Mouse (Mus musculus) liver (tissue): ENCODE measurements around the gene Phlda1.
A peak's percentile ranks its signal among the peaks of the same experiment; 100 is the strongest.
"Not testable (repeated sequence)": the region's sequence is repeated elsewhere in the genome, so short reads cannot be mapped to it uniquely, and the experiment has no call there.

Source experiments
- DNase-seq: peaks from one replicate; pipeline ENCODE4 v3.0.0-alpha.2; 2020; ENCODE audit warnings: mixed read lengths

Phlda1 gene

GRCm38 (mm10) chr10:111506101-111506925 is at the start of gene Phlda1:
Gene Phlda1, plus strand, starts transcription at chr10:111506286.
- DNase-seq, result peak; percentile 92

- no peak for DNase-seq
Measured at GRCm38 (mm10) chr10:111458088-111458487, 48.0 kb upstream of the Phlda1 start.

GRCm38 (mm10) chr10:111459040-111459439 is 47.0 kb upstream of the Phlda1 start:
- DNase-seq, result no peak

- no peak for DNase-seq
Measured at GRCm38 (mm10) chr10:111459874-111460273, 46.2 kb upstream of the Phlda1 start.

GRCm38 (mm10) chr10:111460381-111460780 is 45.7 kb upstream of the Phlda1 start:
- DNase-seq, result no peak

- no peak for DNase-seq
Measured at GRCm38 (mm10) chr10:111464833-111465232, 41.3 kb upstream of the Phlda1 start.

GRCm38 (mm10) chr10:111465409-111465808 is 40.7 kb upstream of the Phlda1 start:
- DNase-seq, result no peak

GRCm38 (mm10) chr10:111471166-111471565 is 34.9 kb upstream of the Phlda1 start:
- DNase-seq, result no peak

GRCm38 (mm10) chr10:111472686-111473510 is 33.2 kb upstream of the Phlda1 start, which contains the start of gene Nap1l1:
Gene Nap1l1, plus strand, starts transcription at chr10:111473223.
- peak; percentile 97 for DNase-seq

GRCm38 (mm10) chr10:111473511-111474371 is 32.3 kb upstream of the Phlda1 start:
- DNase-seq, result peak; percentile 60

- DNase-seq, result no peak
Measured at GRCm38 (mm10) chr10:111476301-111476700, 29.8 kb upstream of the Phlda1 start.

GRCm38 (mm10) chr10:111476989-111477510 is 29.0 kb upstream of the Phlda1 start:
- no peak for DNase-seq

- no peak for DNase-seq
Measured at GRCm38 (mm10) chr10:111479599-111479998, 26.5 kb upstream of the Phlda1 start.

GRCm38 (mm10) chr10:111482654-111483053 is 23.4 kb upstream of the Phlda1 start:
- no peak for DNase-seq

GRCm38 (mm10) chr10:111484079-111484478 is 22.0 kb upstream of the Phlda1 start:
- DNase-seq, result no peak

- DNase-seq, result no peak
Measured at GRCm38 (mm10) chr10:111488793-111489192, 17.3 kb upstream of the Phlda1 start.

GRCm38 (mm10) chr10:111490079-111490478 is 16.0 kb upstream of the Phlda1 start:
- not testable (repeated sequence) for DNase-seq

- no peak for DNase-seq
Measured at GRCm38 (mm10) chr10:111495888-111496287, 10.2 kb upstream of the Phlda1 start.

- no peak for DNase-seq
Measured at GRCm38 (mm10) chr10:111499892-111500291, 6.2 kb upstream of the Phlda1 start.

GRCm38 (mm10) chr10:111503071-111503470 is 3.0 kb upstream of the Phlda1 start:
- peak; percentile 80 for DNase-seq

GRCm38 (mm10) chr10:111503716-111504115 is 2.4 kb upstream of the Phlda1 start:
- no peak for DNase-seq

- no peak for DNase-seq
Measured at GRCm38 (mm10) chr10:111504606-111505005, 1.5 kb upstream of the Phlda1 start.
